Mouse (Mus musculus) layer of hippocampus, adult 8-10 months (tissue): ENCODE data around the gene Hid1. TPM values are rescaled to one million over a fixed set of nuclear protein-coding genes. Genes with fewer than 3 reads are reported as not detected.

Source experiments
- DNase-seq, 2 experiments: peaks; one replicate each; pipeline ENCODE4 v3.0.0; 2022; ENCODE audit warnings: low spot score in 2 of 2
- total RNA-seq, 4 experiments: library from RNA; stranded (reverse); gene quantifications; 2 replicates each; pipeline ENCODE4 v1.2.4; 2022

The Hid1 gene
- total RNA-seq, 4 experiments from 2014 or later, result 104 to 119 (median 117) TPM

- DNase-seq, result no peak
Observed at GRCm38 (mm10) chr11:115376722-115377121, 9.2 kb upstream of the Hid1 start.

- DNase-seq, result peak in 1 of 2 experiments; percentile 52
Observed at GRCm38 (mm10) chr11:115374695-115375425, 7.3 kb upstream of the Hid1 start.

- DNase-seq, result peak; percentile 82 to 85
Observed at GRCm38 (mm10) chr11:115373805-115374694, 6.5 kb upstream of the Hid1 start.

- no peak for DNase-seq
Observed at GRCm38 (mm10) chr11:115372737-115373136, 5.2 kb upstream of the Hid1 start.

GRCm38 (mm10) chr11:115372015-115372414, 4.5 kb upstream of the Hid1 start:
- DNase-seq, result no peak

GRCm38 (mm10) chr11:115371354-115371753, 3.8 kb upstream of the Hid1 start:
- no peak for DNase-seq

GRCm38 (mm10) chr11:115370368-115370767, 2.8 kb upstream of the Hid1 start:
- no peak for DNase-seq

GRCm38 (mm10) chr11:115366706-115367394, 706 bp downstream of the Hid1 start:
- peak; percentile 64 to 67 for DNase-seq

GRCm38 (mm10) chr11:115366039-115366705, 1.4 kb downstream of the Hid1 start:
- peak in 1 of 2 experiments; percentile 29 for DNase-seq

GRCm38 (mm10) chr11:115364136-115364535, 3.4 kb downstream of the Hid1 start:
- DNase-seq, result no peak

GRCm38 (mm10) chr11:115359726-115360125, 7.8 kb downstream of the Hid1 start:
- DNase-seq, result no peak

- DNase-seq, result no peak
Observed at GRCm38 (mm10) chr11:115359293-115359692, 8.3 kb downstream of the Hid1 start.

GRCm38 (mm10) chr11:115358468-115358867, 9.1 kb downstream of the Hid1 start:
- DNase-seq, result peak in 1 of 2 experiments; percentile 75

GRCm38 (mm10) chr11:115354183-115354582, 13.4 kb downstream of the Hid1 start:
- DNase-seq, result peak in 1 of 2 experiments; percentile 61

GRCm38 (mm10) chr11:115353375-115353774, 14.2 kb downstream of the Hid1 start:
- DNase-seq, result no peak

- no peak for DNase-seq
Observed at GRCm38 (mm10) chr11:115349976-115350375, 17.6 kb downstream of the Hid1 start.

GRCm38 (mm10) chr11:115348681-115349248, 18.8 kb downstream of the Hid1 start:
- DNase-seq, result no peak

- no peak for DNase-seq
Observed at GRCm38 (mm10) chr11:115345515-115345914, 22.0 kb downstream of the Hid1 start.

- no peak for DNase-seq
Observed at GRCm38 (mm10) chr11:115344967-115345366, 22.6 kb downstream of the Hid1 start.

- no peak for DNase-seq
Observed at GRCm38 (mm10) chr11:115341866-115342265, 25.7 kb downstream of the Hid1 start.

GRCm38 (mm10) chr11:115341246-115341645, 26.3 kb downstream of the Hid1 start:
- no peak for DNase-seq
